Mouse (Mus musculus) right cerebral cortex, postnatal 10 days (tissue): ENCODE data around the gene Cd8b1.
"Not testable (repeated sequence)": the region's sequence is repeated elsewhere in the genome, so short reads cannot be mapped to it uniquely, and the experiment has no call there.

ENCODE experiments used
- DNase-seq, 2 experiments: peaks; one replicate each; pipeline ENCODE4 v3.0.0; 2021; ENCODE audit warnings: low spot score in 2 of 2

Gene Cd8b1

GRCm38 (mm10) chr6:71322491-71322921 is at the start of gene Cd8b1:
Cd8b1 (plus strand) TSS chr6:71322788.
- DNase-seq = no peak

GRCm38 (mm10) chr6:71273715-71274114 is 48.9 kb upstream of the Cd8b1 start:
- DNase-seq = no peak

GRCm38 (mm10) chr6:71274621-71275020 is 48.0 kb upstream of the Cd8b1 start:
- DNase-seq = no peak

GRCm38 (mm10) chr6:71279418-71279817 is 43.2 kb upstream of the Cd8b1 start:
- no peak for DNase-seq

GRCm38 (mm10) chr6:71293509-71293908 is 29.1 kb upstream of the Cd8b1 start:
- DNase-seq = no peak

- DNase-seq = no peak
Observed at GRCm38 (mm10) chr6:71295303-71295702, 27.3 kb upstream of the Cd8b1 start.

GRCm38 (mm10) chr6:71298051-71298450 is 24.5 kb upstream of the Cd8b1 start:
- DNase-seq = no peak

GRCm38 (mm10) chr6:71298751-71299150 is 23.8 kb upstream of the Cd8b1 start:
- no peak for DNase-seq

- no peak for DNase-seq
Observed at GRCm38 (mm10) chr6:71302097-71302731, 20.4 kb upstream of the Cd8b1 start.

GRCm38 (mm10) chr6:71307486-71307885 is 15.1 kb upstream of the Cd8b1 start:
- no peak for DNase-seq

- DNase-seq = no peak
Observed at GRCm38 (mm10) chr6:71321826-71322283, 733 bp upstream of the Cd8b1 start, which contains the start of gene Smyd1. Smyd1 (minus strand) TSS chr6:71322233.

- no peak for DNase-seq
Observed at GRCm38 (mm10) chr6:71324816-71325215, 2.2 kb downstream of the Cd8b1 start.

GRCm38 (mm10) chr6:71329881-71330280 is 7.3 kb downstream of the Cd8b1 start:
- DNase-seq = no peak

GRCm38 (mm10) chr6:71330486-71330885 is 7.9 kb downstream of the Cd8b1 start:
- DNase-seq = no peak

- DNase-seq = not testable (repeated sequence)
Observed at GRCm38 (mm10) chr6:71331491-71331890, 8.9 kb downstream of the Cd8b1 start.

GRCm38 (mm10) chr6:71332236-71332965 is 9.8 kb downstream of the Cd8b1 start:
- DNase-seq = no peak

- no peak for DNase-seq
Observed at GRCm38 (mm10) chr6:71333031-71333430, 10.4 kb downstream of the Cd8b1 start.

- DNase-seq = no peak
Observed at GRCm38 (mm10) chr6:71333578-71334273, 11.1 kb downstream of the Cd8b1 start.

- no peak for DNase-seq
Observed at GRCm38 (mm10) chr6:71337666-71338065, 15.1 kb downstream of the Cd8b1 start.

- no peak for DNase-seq
Observed at GRCm38 (mm10) chr6:71338941-71339340, 16.4 kb downstream of the Cd8b1 start.

GRCm38 (mm10) chr6:71339351-71339750 is 16.8 kb downstream of the Cd8b1 start:
- DNase-seq = no peak

GRCm38 (mm10) chr6:71341179-71341578 is 18.6 kb downstream of the Cd8b1 start:
- no peak for DNase-seq

GRCm38 (mm10) chr6:71348006-71348405 is 25.4 kb downstream of the Cd8b1 start:
- no peak for DNase-seq
